Mouse (Mus musculus) limb, embryonic 12.5 days (tissue): ENCODE data around the gene Tmem120b. TPM values are rescaled to one million over a fixed set of nuclear protein-coding genes. Genes with fewer than 3 reads are reported as not detected.

Experiments used
- ATAC-seq: fragments of 200-750 bp; cut with Nextera tagmentation; 2 replicates; pipeline ENCODE4 v1.8.0; 2017; ENCODE audit warnings: low read depth, moderate TSS enrichment; ENCODE audit not compliant: insufficient number of reproducible peaks, insufficient read depth, low FRiP score, low TSS enrichment
- H3K27ac ChIP-seq: fragments of 300-500 bp; sonication (generic); 2 replicates; pipeline ENCODE4 v1.5.1; 2016; ENCODE audit warnings: mild to moderate bottlenecking, moderate library complexity
- H3K27me3 ChIP-seq: fragments of 300-500 bp; sonication (generic); 2 replicates; pipeline ENCODE4 v1.6.1; 2016; ENCODE audit warnings: mild to moderate bottlenecking, moderate library complexity
- H3K36me3 ChIP-seq: fragments of 300-500 bp; sonication (generic); 2 replicates; pipeline ENCODE4 v1.6.1; 2016; ENCODE audit warnings: mild to moderate bottlenecking, moderate library complexity
- H3K4me1 ChIP-seq: fragments of 300-500 bp; sonication (generic); replicated peaks from 2 replicates; pipeline ENCODE4 v1.6.1; 2016
- H3K4me2 ChIP-seq: fragments of 300-500 bp; sonication (generic); 2 replicates; pipeline ENCODE4 v1.6.1; 2016; ENCODE audit warnings: mild to moderate bottlenecking, moderate library complexity
- H3K4me3 ChIP-seq: fragments of 300-500 bp; sonication (generic); replicated peaks from 2 replicates; pipeline ENCODE4 v1.5.1; 2016; ENCODE audit warnings: mild to moderate bottlenecking
- H3K9ac ChIP-seq: fragments of 300-500 bp; sonication (generic); replicated peaks from 2 replicates; pipeline ENCODE4 v1.6.1; 2016; ENCODE audit warnings: mild to moderate bottlenecking, moderate library complexity
- H3K9me3 ChIP-seq: fragments of 300-500 bp; sonication (generic); 2 replicates; pipeline ENCODE4 v1.6.1; 2016; ENCODE audit warnings: mild to moderate bottlenecking, moderate library complexity
- WGBS: fragments of 180-500 bp; shearing (Covaris S2); methylation state at CpG from one replicate; pipeline ENCODE4 v1.1.7; 2016; 5-methylcytosine and 5-hydroxymethylcytosine counted together
- polyA plus RNA-seq: library from polyadenylated mRNA; unstranded; fragments of >200 nt; fragmentation: Nextera tagmentation; extraction: Ambion mirVana; gene quantifications from 2 replicates; pipeline ENCODE4 v1.2.1, GENCODE M21; 2016

Gene Tmem120b
- polyA plus RNA-seq, 1 experiment from 2014 or later = 14.1 TPM

GRCm38 (mm10) chr5:123142161-123143157, 74.2 kb downstream of the Tmem120b start, which contains the start of gene Setd1b:
TSS of gene Setd1b (plus strand) at chr5:123142193.
- Histone ChIP-seq H3K9ac (peak within 1 kb of the TSS; percentile 100), H3K9me3 (no peaks in the 10 kb centered on the region), H3K4me2 (peak within 1 kb of the TSS; percentile 100), H3K36me3 (peaks cover 15% of the 10 kb centered on the region), H3K4me3 (peak within 1 kb of the TSS; percentile 99), H3K4me1 (peaks cover 37% of the 10 kb centered on the region), H3K27ac (peak within 1 kb of the TSS; percentile 100), H3K27me3 (no peaks in the 10 kb centered on the region)
- ATAC-seq = no peak
- under 1% methylated on average over 89 of the region's 103 CpGs for WGBS

DNA sequence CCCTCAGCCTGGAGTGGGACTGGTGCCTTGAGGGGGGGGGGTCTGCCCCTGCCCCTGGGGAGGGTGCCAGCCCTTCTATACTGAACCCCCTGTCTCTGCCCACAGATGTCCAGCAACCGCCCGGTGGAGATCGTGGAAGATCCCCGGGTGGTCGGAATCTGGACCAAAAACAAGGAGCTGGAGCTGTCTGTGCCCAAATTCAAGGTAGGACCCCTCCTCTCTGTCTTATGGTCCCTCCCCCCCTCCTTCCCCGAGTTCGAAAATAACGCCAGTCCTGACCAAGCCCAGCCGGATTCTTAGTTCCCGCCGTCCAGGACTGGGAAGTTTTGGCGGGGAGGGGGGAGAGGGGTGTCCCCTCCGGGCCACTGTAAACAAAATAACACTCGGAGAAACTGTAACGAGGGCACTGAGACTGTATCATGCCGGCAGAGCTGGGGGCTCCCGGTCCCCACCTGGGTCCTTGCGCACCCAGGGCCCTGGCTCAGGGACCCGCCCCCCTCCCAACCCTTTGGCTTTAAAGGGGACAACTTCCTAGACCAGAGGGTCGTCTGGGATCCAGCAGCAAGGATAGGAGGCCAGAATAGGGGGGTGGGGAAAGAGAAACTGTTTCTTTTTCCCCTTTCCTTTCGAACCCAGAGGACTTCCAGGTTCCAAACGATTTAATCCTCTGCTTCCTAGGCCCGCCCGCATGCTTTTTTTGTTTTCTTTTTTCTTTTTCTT, 75.2 kb downstream of the Tmem120b start:
- WGBS = under 1% methylated on average over 23 of the region's 24 CpGs
- ATAC-seq = no peak; the same call in 1 of the 2 replicates
- Histone ChIP-seq H3K4me1 (peaks cover 37% of the 10 kb centered on the region), H3K27ac (peak overlapping the region; percentile 100), H3K4me3 (peak overlapping the region; percentile 99), H3K27me3 (no peaks in the 10 kb centered on the region), H3K9me3 (no peaks in the 10 kb centered on the region), H3K9ac (peak overlapping the region; percentile 100), H3K36me3 (peaks cover 25% of the 10 kb centered on the region), H3K4me2 (peak overlapping the region; percentile 100)

DNA sequence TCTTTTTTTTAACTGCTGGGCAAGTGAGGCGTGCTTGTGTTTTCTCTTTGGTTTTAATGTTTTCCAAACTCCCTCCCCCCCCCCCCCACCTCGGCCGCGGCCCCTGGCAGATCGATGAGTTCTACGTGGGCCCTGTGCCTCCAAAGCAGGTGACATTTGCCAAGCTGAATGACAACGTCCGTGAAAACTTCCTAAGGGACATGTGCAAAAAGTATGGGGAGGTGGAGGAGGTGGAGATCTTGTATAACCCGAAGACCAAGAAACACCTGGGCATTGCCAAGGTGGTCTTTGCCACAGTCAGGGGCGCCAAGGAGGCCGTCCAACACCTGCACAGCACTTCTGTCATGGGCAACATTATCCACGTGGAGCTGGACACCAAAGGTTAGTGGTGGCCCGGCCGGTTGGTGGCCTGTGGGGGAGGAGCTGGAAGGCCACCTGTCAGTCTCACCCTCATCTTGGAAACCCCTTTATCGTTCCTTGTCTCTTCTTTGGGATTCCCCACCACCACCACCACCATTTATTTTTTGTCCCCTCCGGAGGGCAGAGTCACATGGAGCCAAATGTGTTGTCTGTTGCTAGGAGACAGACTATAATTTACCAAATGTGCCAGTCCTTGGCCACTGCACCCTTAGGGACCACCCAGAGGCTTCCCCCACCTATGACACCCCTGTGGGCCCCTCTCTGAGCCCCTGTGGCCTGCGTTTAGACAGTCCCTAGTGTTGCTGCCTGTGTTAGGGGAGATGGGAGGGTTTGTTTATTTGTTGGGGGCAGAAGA, 75.9 kb downstream of the Tmem120b start:
- peaks cover 44% of the 10 kb centered on the region for H3K4me1 ChIP-seq
- 4% methylated on average over 17 of the region's 17 CpGs for WGBS
- no peaks in the 10 kb centered on the region for H3K9me3 ChIP-seq
- peak overlapping the region; percentile 100 for H3K27ac ChIP-seq
- H3K4me2 ChIP-seq = peak overlapping the region; percentile 100
- peaks cover 32% of the 10 kb centered on the region for H3K36me3 ChIP-seq
- H3K9ac ChIP-seq = peak overlapping the region; percentile 100
- H3K27me3 ChIP-seq = no peaks in the 10 kb centered on the region
- ATAC-seq = no peak
- H3K4me3 ChIP-seq = peak overlapping the region; percentile 99

- no peaks in the 10 kb centered on the region for H3K27me3 ChIP-seq
- 38% methylated on average over 20 of the region's 20 CpGs for WGBS
- no peak for ATAC-seq
- peak overlapping the region; percentile 99 for H3K4me3 ChIP-seq
- peaks cover 51% of the 10 kb centered on the region for H3K4me1 ChIP-seq
- peak overlapping the region; percentile 100 for H3K4me2 ChIP-seq
- H3K36me3 ChIP-seq = peaks cover 36% of the 10 kb centered on the region
- no peak overlapping the region for H3K27ac ChIP-seq
- H3K9me3 ChIP-seq = no peaks in the 10 kb centered on the region
- peak overlapping the region; percentile 100 for H3K9ac ChIP-seq
Observed at GRCm38 (mm10) chr5:123144746-123145590, 76.8 kb downstream of the Tmem120b start.

DNA sequence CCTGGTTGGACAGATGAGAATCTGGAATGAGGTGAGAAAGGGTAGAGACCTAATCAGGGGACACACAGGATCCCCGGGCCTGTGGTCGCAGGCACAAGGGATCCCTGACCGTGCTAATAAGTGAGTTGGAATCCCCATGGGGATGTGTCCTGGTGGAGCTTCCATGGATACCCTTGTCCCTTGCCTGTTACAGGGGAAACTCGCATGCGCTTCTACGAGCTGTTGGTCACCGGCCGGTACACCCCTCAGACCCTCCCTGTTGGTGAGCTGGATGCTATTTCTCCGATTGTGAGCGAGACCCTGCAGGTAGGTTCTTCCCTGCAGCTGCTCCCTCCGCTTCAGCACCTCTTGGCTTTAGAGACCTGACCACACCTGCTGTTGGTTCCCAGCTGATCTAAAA, 78.1 kb downstream of the Tmem120b start:
- peaks cover 65% of the 10 kb centered on the region for H3K4me1 ChIP-seq
- no peak overlapping the region for H3K27ac ChIP-seq
- H3K36me3 ChIP-seq = peaks cover 49% of the 10 kb centered on the region
- 85% methylated on average over 11 of the region's 11 CpGs for WGBS
- no peak for ATAC-seq
- H3K4me3 ChIP-seq = no peak overlapping the region
- no peak overlapping the region for H3K4me2 ChIP-seq
- H3K9ac ChIP-seq = no peak overlapping the region
- no peaks in the 10 kb centered on the region for H3K9me3 ChIP-seq
- no peaks in the 10 kb centered on the region for H3K27me3 ChIP-seq

GRCm38 (mm10) chr5:123147569-123147968, 79.4 kb downstream of the Tmem120b start:
- Histone ChIP-seq H3K9me3 (no peaks in the 10 kb centered on the region), H3K4me2 (no peak overlapping the region), H3K27me3 (no peaks in the 10 kb centered on the region), H3K36me3 (peaks cover 61% of the 10 kb centered on the region), H3K9ac (no peak overlapping the region), H3K4me3 (no peak overlapping the region), H3K4me1 (peaks cover 68% of the 10 kb centered on the region), H3K27ac (no peak overlapping the region)
- ATAC-seq = no peak
- WGBS = 89% methylated on average over 17 of the region's 17 CpGs

- H3K36me3 ChIP-seq = peaks cover 67% of the 10 kb centered on the region
- H3K4me1 ChIP-seq = peaks cover 68% of the 10 kb centered on the region
- H3K27me3 ChIP-seq = no peaks in the 10 kb centered on the region
- H3K9ac ChIP-seq = peak overlapping the region; percentile 37; the same call in 1 of the 2 replicates
- no peak overlapping the region for H3K4me3 ChIP-seq
- 81% methylated on average over 25 of the region's 25 CpGs for WGBS
- no peak overlapping the region for H3K27ac ChIP-seq
- H3K4me2 ChIP-seq = peak overlapping the region; percentile 58; the same call in 1 of the 2 replicates
- ATAC-seq = no peak
- no peaks in the 10 kb centered on the region for H3K9me3 ChIP-seq
Observed at GRCm38 (mm10) chr5:123148073-123148722, 80.0 kb downstream of the Tmem120b start.

DNA sequence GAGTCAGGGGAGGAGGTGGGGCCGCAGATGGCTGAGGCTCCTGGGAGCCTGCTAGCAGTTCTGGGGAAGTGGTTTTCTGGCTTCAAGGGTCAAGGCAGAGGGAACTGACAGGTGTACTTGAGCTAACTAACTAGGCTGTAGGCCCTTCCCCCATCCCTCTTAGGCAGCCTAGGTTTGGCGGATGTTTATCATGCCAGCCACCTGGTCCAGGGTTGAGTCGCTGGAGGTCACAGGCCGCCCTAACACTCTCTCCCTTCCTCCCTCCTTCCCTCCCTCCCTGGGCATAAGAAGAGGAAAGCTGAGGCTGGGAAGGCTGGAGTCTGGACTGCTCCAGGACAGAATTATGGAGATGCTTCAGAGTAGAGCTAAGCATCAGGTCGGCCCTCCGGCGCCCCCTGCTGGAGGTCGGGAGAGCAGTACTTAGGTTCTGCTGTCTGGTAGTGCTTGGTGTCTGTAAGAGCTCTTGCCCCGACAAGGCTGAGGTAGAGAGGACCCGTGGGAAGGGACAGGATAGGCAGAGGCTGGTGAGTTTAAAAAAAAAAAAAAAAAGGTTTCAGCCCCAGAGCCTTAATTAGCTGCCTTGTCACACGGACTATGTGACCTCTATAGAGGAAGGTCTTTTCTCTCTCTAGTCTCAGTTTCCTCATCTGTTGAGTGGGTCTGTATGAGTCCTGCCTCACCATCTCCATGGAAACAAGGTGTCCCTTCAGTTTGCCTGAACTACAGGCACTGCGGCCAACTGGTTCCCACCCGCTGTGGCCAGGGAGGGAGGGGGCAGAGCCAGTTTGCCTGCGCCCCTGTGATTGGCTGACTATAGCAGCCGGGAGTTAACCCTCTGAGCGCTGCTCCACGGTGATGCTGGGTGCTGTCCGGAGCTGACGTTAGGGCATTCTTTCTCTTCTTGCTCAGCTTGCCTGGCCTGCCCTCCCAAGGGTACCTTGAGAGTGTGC, 81.5 kb downstream of the Tmem120b start:
- H3K4me3 ChIP-seq = peak overlapping the region; percentile 34
- ATAC-seq = peak; percentile 76
- peaks cover 59% of the 10 kb centered on the region for H3K4me1 ChIP-seq
- peak overlapping the region; percentile 58 for H3K4me2 ChIP-seq
- peak overlapping the region; percentile 50; the same call in 1 of the 2 replicates for H3K27ac ChIP-seq
- 9% methylated on average over 19 of the region's 19 CpGs for WGBS
- no peaks in the 10 kb centered on the region for H3K27me3 ChIP-seq
- peaks cover 83% of the 10 kb centered on the region for H3K36me3 ChIP-seq
- peak overlapping the region; percentile 24 for H3K9ac ChIP-seq
- H3K9me3 ChIP-seq = no peaks in the 10 kb centered on the region

DNA sequence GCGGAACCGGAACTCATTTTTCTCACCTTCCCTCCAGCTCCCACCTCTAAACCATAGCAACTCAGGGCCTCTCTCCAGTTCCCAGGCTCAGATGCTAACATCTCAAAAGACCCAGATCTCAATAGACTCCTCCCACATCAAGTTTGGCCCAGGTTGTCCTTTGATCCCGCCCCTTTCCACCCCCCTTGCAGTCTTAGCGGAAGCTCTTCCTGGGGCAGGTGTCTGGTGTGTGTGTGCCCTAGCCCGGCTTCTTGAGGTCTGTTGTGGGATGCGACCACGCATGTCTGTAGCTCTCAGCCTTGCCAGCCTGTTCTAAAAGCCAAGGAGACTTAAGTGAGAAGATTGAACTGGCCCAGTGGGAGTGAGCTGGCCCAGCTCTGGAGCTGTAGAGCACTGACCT, 82.4 kb downstream of the Tmem120b start:
- Histone ChIP-seq H3K9ac (peak overlapping the region; percentile 24), H3K36me3 (peaks cover 91% of the 10 kb centered on the region), H3K9me3 (no peaks in the 10 kb centered on the region), H3K4me2 (peak overlapping the region; percentile 58), H3K4me1 (peaks cover 50% of the 10 kb centered on the region), H3K27me3 (no peaks in the 10 kb centered on the region), H3K27ac (0 out of 2 replicates have a peak overlapping the region, but pooled peaks have one; percentile 37), H3K4me3 (peak overlapping the region; percentile 34)
- WGBS = 43% methylated on average over 7 of the region's 7 CpGs
- no peak for ATAC-seq
